Mouse (Mus musculus) neural tube, embryonic 14.5 days (tissue): ENCODE results near the gene Cyb5d1. TPM values are rescaled to one million over a fixed set of nuclear protein-coding genes. Genes with fewer than 3 reads are reported as not detected.

Experiments used
- ATAC-seq: fragments of 200-750 bp; cut with Nextera tagmentation; 2 replicates; pipeline ENCODE4 v1.8.0; 2017; ENCODE audit warnings: low read depth, mild to moderate bottlenecking, moderate TSS enrichment, moderate library complexity
- H3K27ac ChIP-seq: fragments of 300-500 bp; sonication (generic); 2 replicates; pipeline ENCODE4 v1.5.1; 2014; ENCODE audit warnings: low read depth, mild to moderate bottlenecking, control low read depth, low read length, moderate library complexity, mixed read lengths
- H3K27me3 ChIP-seq: fragments of 300-500 bp; sonication (generic); 2 replicates; pipeline ENCODE4 v1.6.1; 2014; ENCODE audit warnings: low read length; ENCODE audit not compliant: control insufficient read depth, insufficient read depth
- H3K36me3 ChIP-seq: fragments of 300-500 bp; sonication (generic); 2 replicates; pipeline ENCODE4 v1.6.1; 2014; ENCODE audit warnings: low read length, mixed read lengths; ENCODE audit not compliant: control insufficient read depth, insufficient read depth
- H3K4me1 ChIP-seq: fragments of 300-500 bp; sonication (generic); 2 replicates; pipeline ENCODE4 v1.6.1; 2014; ENCODE audit warnings: low read length; ENCODE audit not compliant: control insufficient read depth, insufficient read depth
- H3K4me2 ChIP-seq: fragments of 300-500 bp; sonication (generic); 2 replicates; pipeline ENCODE4 v1.6.1; 2014; ENCODE audit warnings: mild to moderate bottlenecking, low read depth, low read length, control low read depth
- H3K4me3 ChIP-seq: fragments of 300-500 bp; sonication (generic); 2 replicates; pipeline ENCODE4 v1.5.1; 2014; ENCODE audit warnings: low read depth, low read length, control low read depth, mixed read lengths
- H3K9ac ChIP-seq: fragments of 300-500 bp; sonication (generic); replicated peaks from 2 replicates; pipeline ENCODE4 v1.6.1; 2014; ENCODE audit warnings: low read depth, mild to moderate bottlenecking, control low read depth, low read length, mixed read lengths
- H3K9me3 ChIP-seq: fragments of 300-500 bp; sonication (generic); 2 replicates; pipeline ENCODE4 v1.6.1; 2016; ENCODE audit warnings: low read length; ENCODE audit not compliant: control insufficient read depth
- WGBS: fragments of 180-500 bp; shearing (Covaris S2); extraction: QIAGEN DNeasy Blood & Tissue Kit; methylation state at CpG from one replicate; pipeline ENCODE4 v1.1.7; 2014; 5-methylcytosine and 5-hydroxymethylcytosine counted together
- polyA plus RNA-seq: library from polyadenylated mRNA; unstranded; fragments of >200 nt; fragmentation: Nextera tagmentation; extraction: Ambion mirVana; gene quantifications from 2 replicates; pipeline ENCODE4 v1.2.1, GENCODE M21; 2014

The Cyb5d1 gene
- polyA plus RNA-seq, 1 experiment from 2014 or later, result 21.3 TPM

DNA sequence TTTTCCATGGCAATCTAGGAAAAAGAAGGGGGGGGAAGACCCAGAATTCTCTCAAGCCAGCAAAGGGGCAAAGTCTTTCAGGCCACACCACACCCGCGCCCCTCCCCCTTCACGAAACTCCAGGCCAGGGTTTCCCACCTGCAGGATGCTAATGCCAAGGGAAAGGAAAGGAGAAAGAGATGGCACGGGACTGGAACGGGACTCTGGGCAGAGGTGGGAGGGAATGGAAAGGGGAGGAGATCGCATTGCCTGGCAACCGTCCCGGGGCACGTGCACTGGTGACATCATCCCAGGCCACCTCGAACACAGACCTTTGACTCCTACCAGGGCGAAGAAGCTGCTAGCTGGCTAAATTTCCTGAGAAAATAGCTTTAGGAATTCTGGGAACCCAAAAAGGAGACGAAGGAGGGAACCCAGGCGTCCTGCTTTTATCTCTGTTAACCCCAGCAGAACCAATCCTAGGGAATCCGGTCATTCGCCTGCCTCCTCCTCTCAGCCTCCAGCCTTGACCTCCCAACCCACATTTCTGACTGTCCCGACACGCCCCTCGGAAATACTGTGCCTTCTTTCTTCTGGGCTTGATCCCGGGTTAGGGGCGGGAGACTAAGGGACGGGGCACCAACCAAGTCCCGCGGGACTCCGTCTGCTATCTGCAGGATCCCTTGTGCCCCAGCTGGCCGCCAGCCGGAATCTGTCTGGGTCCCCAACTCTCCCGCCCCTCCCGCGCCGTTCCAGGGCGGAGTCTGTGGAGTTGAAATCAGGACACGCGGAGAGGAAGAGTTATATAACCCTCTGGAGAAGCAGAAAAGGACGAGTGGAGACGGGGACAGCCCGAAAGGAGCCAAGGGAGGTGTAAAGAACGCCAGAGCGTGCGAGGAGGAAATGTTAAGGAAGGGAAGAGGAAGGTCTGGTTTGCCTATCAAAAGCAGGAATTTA, 22.3 kb upstream of the Cyb5d1 start:
- Histone ChIP-seq H3K4me3 (peak overlapping the region; percentile 83), H3K4me1 (peaks cover 53% of the 10 kb centered on the region), H3K9me3 (no peaks in the 10 kb centered on the region), H3K4me2 (peak overlapping the region; percentile 99), H3K36me3 (peaks cover 2% of the 10 kb centered on the region; the same call in 1 of the 2 replicates), H3K27me3 (peaks cover 10% of the 10 kb centered on the region; the same call in 1 of the 2 replicates), H3K27ac (peak overlapping the region; percentile 99), H3K9ac (peak overlapping the region; percentile 99)
- WGBS, result under 1% methylated on average over 39 of the region's 39 CpGs
- peak; percentile 29 for ATAC-seq

DNA sequence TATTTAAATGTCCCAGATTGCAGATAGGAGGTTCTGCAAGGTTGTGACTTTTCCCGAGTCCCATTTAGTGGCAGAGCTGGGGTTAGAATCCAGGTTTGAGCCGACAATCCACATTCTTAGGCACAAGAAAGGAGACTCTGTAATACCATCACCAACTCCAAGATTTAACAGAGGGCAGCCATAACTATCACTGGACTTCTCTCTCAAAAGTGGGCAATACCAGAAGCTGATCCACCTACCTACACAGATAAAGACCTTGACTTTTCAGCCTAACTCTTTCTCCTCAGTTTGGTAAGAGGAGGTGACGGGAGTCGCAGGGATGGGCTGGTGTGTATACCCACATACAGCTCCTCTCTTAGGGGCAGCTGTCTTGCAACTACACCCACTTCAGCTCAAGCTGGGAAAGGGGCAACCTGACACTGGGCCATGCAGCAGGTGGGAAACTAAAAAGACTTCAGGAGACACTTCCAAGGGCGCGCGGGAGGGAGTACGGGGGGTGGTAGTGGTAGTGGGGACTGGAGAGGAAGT, 21.6 kb upstream of the Cyb5d1 start:
- Histone ChIP-seq H3K4me3 (peak overlapping the region; percentile 83), H3K9me3 (no peaks in the 10 kb centered on the region), H3K27ac (peak overlapping the region; percentile 99), H3K36me3 (peaks cover 6% of the 10 kb centered on the region; the same call in 1 of the 2 replicates), H3K4me1 (peaks cover 60% of the 10 kb centered on the region), H3K9ac (peak overlapping the region; percentile 99), H3K27me3 (peaks cover 4% of the 10 kb centered on the region; the same call in 1 of the 2 replicates), H3K4me2 (peak overlapping the region; percentile 99)
- ATAC-seq, result no peak
- 5% methylated on average over 8 of the region's 8 CpGs for WGBS

- Histone ChIP-seq H3K9me3 (no peaks in the 10 kb centered on the region), H3K27ac (peak overlapping the region; percentile 99), H3K4me2 (peak overlapping the region; percentile 99), H3K27me3 (peaks cover 3% of the 10 kb centered on the region; the same call in 1 of the 2 replicates), H3K4me1 (peaks cover 65% of the 10 kb centered on the region), H3K36me3 (peaks cover 6% of the 10 kb centered on the region; the same call in 1 of the 2 replicates), H3K4me3 (peak overlapping the region; percentile 83), H3K9ac (peak overlapping the region; percentile 99)
- WGBS, result 1% methylated on average over 4 of the region's 4 CpGs
- no peak for ATAC-seq
These were observed 21.1 kb upstream of the Cyb5d1 start for GRCm38 (mm10) chr11:69416509-69416908.

GRCm38 (mm10) chr11:69415668-69416451, 20.4 kb upstream of the Cyb5d1 start:
- Histone ChIP-seq H3K4me2 (peak overlapping the region; percentile 99), H3K9me3 (no peaks in the 10 kb centered on the region), H3K4me1 (peaks cover 66% of the 10 kb centered on the region), H3K27ac (peak overlapping the region; percentile 99), H3K36me3 (peaks cover 6% of the 10 kb centered on the region; the same call in 1 of the 2 replicates), H3K9ac (peak overlapping the region; percentile 99), H3K4me3 (peak overlapping the region; percentile 83), H3K27me3 (no peaks in the 10 kb centered on the region)
- WGBS, result under 1% methylated on average over 17 of the region's 25 CpGs
- ATAC-seq, result no peak

GRCm38 (mm10) chr11:69415327-69415667, 19.9 kb upstream of the Cyb5d1 start:
- 0% methylated on average over 3 of the region's 3 CpGs for WGBS
- peak; percentile 14 for ATAC-seq
- peaks cover 63% of the 10 kb centered on the region for H3K4me1 ChIP-seq
- no peaks in the 10 kb centered on the region for H3K9me3 ChIP-seq
- peak overlapping the region; percentile 83 for H3K4me3 ChIP-seq
- H3K4me2 ChIP-seq, result peak overlapping the region; percentile 99
- no peaks in the 10 kb centered on the region for H3K27me3 ChIP-seq
- peak overlapping the region; percentile 99 for H3K27ac ChIP-seq
- peaks cover 6% of the 10 kb centered on the region; the same call in 1 of the 2 replicates for H3K36me3 ChIP-seq
- H3K9ac ChIP-seq, result peak overlapping the region; percentile 99

DNA sequence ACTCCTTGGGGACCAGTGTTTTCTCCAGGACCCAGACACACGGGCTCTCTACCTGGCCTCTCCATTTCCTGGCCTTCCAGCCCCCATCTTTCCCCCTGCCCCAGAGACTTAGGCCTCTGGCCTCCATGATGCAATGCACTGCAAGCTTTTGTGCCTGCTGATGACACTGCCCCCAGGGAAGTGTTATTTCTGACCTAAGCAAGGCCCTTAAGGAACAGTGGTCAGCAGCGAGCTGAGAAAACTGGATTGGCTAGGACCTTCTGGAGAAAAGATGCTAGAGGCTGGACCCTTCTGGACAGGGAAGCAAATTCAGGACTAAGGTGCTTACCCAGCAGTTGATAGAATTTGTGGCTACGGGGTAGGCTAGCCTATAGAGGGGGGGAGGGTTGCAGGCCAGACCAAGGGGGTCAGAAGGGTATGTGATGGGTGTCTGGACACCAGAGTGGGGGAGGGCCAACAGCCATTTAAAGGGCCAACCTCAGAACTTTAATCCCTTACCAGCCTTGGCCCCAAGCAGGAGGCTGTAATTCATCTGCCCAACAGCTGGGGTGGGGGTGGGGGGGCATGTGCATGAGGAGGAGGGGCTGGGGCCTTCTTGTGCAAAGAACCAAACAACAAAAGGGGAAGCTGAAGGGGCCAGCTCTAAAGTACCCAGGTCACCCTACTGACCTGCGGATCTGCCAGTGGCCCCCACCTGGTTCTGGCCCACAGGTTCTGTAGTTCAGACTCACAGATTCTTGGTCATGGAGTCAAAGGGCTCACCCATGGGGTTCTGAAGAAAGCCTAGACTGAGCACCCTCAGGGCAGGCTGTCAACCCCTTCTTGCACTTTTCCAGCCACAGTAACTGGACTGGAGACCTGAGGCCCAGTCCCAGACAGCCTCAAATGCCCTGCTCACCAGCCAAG, 19.2 kb upstream of the Cyb5d1 start:
- H3K9ac ChIP-seq, result peak overlapping the region; percentile 99
- peak overlapping the region; percentile 99 for H3K27ac ChIP-seq
- H3K36me3 ChIP-seq, result peaks cover 6% of the 10 kb centered on the region; the same call in 1 of the 2 replicates
- no peak for ATAC-seq
- WGBS, result 8% methylated on average over 4 of the region's 4 CpGs
- H3K4me1 ChIP-seq, result peaks cover 57% of the 10 kb centered on the region
- no peaks in the 10 kb centered on the region for H3K9me3 ChIP-seq
- H3K4me2 ChIP-seq, result peak overlapping the region; percentile 99
- peak overlapping the region; percentile 83 for H3K4me3 ChIP-seq
- no peaks in the 10 kb centered on the region for H3K27me3 ChIP-seq

DNA sequence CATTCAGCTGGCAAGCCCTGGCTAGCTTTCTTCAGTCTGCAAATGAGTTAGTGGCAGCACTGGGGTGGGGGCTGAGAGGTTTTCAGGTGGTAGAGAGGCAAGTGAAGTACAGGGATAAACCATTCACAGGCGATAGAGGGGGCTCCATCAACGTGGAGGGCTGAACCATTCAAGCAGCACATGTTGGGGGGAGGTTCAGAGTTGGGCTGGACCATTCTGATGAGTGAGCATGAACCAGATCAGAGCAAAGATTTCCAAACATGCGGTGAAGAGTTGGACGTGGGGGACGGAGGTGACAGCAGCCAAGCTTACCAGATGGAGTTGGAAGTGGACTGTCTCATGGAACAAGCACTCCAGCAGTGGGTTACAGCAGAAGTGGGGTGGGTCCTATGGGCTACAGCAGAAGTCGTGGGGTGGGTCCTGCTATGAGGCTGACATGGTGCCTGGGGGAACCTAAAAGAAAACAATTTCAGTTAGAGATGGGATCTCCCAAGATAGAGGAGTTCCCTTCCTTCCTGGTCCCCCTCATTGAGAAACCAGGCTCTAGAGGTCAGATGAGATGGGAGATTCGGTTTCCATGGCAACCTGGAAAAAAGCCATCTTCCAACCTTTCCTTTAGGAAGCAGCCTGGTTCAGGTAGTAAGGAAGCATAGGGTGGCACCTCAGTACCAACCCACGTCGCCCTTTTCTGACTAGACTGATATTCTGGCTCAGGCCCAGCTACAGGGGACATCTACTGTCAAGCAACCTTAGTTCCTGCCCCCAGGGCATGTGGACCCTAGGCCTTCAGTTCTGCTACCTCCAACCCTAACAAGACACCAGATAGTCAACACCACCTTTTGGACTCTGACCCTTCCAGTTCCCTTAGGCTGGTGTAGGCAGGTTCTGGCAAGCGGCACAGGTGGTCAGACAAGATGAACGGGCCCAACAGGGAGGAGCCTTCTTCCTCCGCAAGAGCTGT, 18.1 kb upstream of the Cyb5d1 start, which contains the start of gene Kdm6b:
Gene Kdm6b (minus strand): TSS at position 455 of the 961 bp plus-strand sequence.
- peaks cover 50% of the 10 kb centered on the region for H3K4me1 ChIP-seq

More for the DNA sequence above, 18.1 kb upstream of the Cyb5d1 start, which contains the start of gene Kdm6b:
- peak within 1 kb of the TSS; percentile 99 for H3K9ac ChIP-seq
- H3K4me3 ChIP-seq, result peak within 1 kb of the TSS; percentile 83
- no peaks in the 10 kb centered on the region for H3K27me3 ChIP-seq
- ATAC-seq, result no peak
- H3K9me3 ChIP-seq, result no peaks in the 10 kb centered on the region
- peak within 1 kb of the TSS; percentile 99 for H3K4me2 ChIP-seq
- H3K36me3 ChIP-seq, result peaks cover 6% of the 10 kb centered on the region; the same call in 1 of the 2 replicates
- H3K27ac ChIP-seq, result peak within 1 kb of the TSS; percentile 99
- 38% methylated on average over 12 of the region's 12 CpGs for WGBS
